Mouse (Mus musculus): Measurements from ENCODE around the gene Capn15. TPM values are rescaled to one million over a fixed set of nuclear protein-coding genes. Genes with fewer than 3 reads are reported as not detected.

Gene Capn15
- total and polyA plus RNA-seq, 3 experiments, result 2.1 to 11.5 (median 6.0) TPM

- no peak for DNase-seq (ENCODE audit: extremely low read depth)
- peaks cover 67% of the 10 kb centered on the region for H3K27me3 ChIP-seq (replicated peaks)
- no peaks in the 10 kb centered on the region for H3K79me2 ChIP-seq (replicated peaks; ENCODE audit: control insufficient read depth, extremely low read depth, insufficient read depth, poor library complexity, severe bottlenecking)
- no peaks in the 10 kb centered on the region for H3K36me3 ChIP-seq (replicated peaks in 1 of 2; ENCODE audit: control insufficient read depth in 1 of 2, insufficient read depth in 1 of 2, low read length in 1 of 2)
- no peak overlapping the region for H3K9ac ChIP-seq (ENCODE audit: insufficient read depth, low read depth)
- peaks cover 2 to 3% of the 10 kb centered on the region in 2 experiments; a peak in 1 of 4 replicates for H3K4me1 ChIP-seq (ENCODE audit: control insufficient read depth in 1 of 2, insufficient read depth in 2 of 2)
- H3K4me2 ChIP-seq (ENCODE audit: insufficient read depth, low read depth, poor library complexity, severe bottlenecking), result no peak overlapping the region
- in situ Hi-C loops (cut with MboI; ENCODE audit: low pct_ligation_motif_present, low pct_unique_long_range_greater_than_20kb, low sequenced_read_pairs) (no loop called here), dilution Hi-C loops (cut with MboI; ENCODE audit: extremely low pct_ligation_motif_present, extremely low pct_unique_long_range_greater_than_20kb, low sequenced_read_pairs) (no loop called here)
- H3K9me3 ChIP-seq (replicated peaks; ENCODE audit: low read length), result no peaks in the 10 kb centered on the region
- TF ChIP-seq E2F4 (IDR thresholded peaks at IDR 0.05; ENCODE audit: insufficient replicate concordance, low read depth, low read length) (no peak), CHD2 (IDR thresholded peaks at IDR 0.05; ENCODE audit: low read length) (no peak), POLR2AphosphoS2 (IDR thresholded peaks at IDR 0.05; ENCODE audit: low read depth, low read length) (no peak), SIN3A (IDR thresholded peaks at IDR 0.05; ENCODE audit: low read length) (no peak), RAD21 (IDR thresholded peaks at IDR 0.05; ENCODE audit: low read depth, low read length) (no peak), CTCF (conservative IDR thresholded peaks at IDR 0.05 in 1 of 2, IDR thresholded peaks at IDR 0.05 in 1 of 2; ENCODE audit: low read depth in 2 of 2, low read length in 2 of 2) (no peak), ETS1 (conservative IDR thresholded peaks at IDR 0.05; ENCODE audit: low read depth, low read length) (no peak), NRF1 (IDR thresholded peaks at IDR 0.05; ENCODE audit: low read depth, low read length) (no peak), JUN (IDR thresholded peaks at IDR 0.05; ENCODE audit: insufficient read depth, low read depth, low read length) (no peak)
- no peak overlapping the region for H3K4me3 ChIP-seq (replicated peaks in 1 of 3; ENCODE audit: low read depth in 2 of 3, low read length in 2 of 3, poor library complexity in 1 of 3)
- H3K27ac ChIP-seq (ENCODE audit: insufficient read depth, low read depth), result no peak overlapping the region
Observed at GRCm38 (mm10) chr17:25950706-25951105, 34.9 kb downstream of the Capn15 start.

GRCm38 (mm10) chr17:25949981-25950380, 35.6 kb downstream of the Capn15 start:
- Histone ChIP-seq H3K4me3 (replicated peaks in 1 of 3; ENCODE audit: low read depth in 2 of 3, low read length in 2 of 3, poor library complexity in 1 of 3) (no peak overlapping the region), H3K4me1 (ENCODE audit: control insufficient read depth in 1 of 2, insufficient read depth in 2 of 2) (peaks cover 2 to 3% of the 10 kb centered on the region in 2 experiments; a peak in 1 of 4 replicates), H3K79me2 (replicated peaks; ENCODE audit: control insufficient read depth, extremely low read depth, insufficient read depth, poor library complexity, severe bottlenecking) (no peaks in the 10 kb centered on the region), H3K27me3 (replicated peaks) (peaks cover 69% of the 10 kb centered on the region), H3K36me3 (replicated peaks in 1 of 2; ENCODE audit: control insufficient read depth in 1 of 2, insufficient read depth in 1 of 2, low read length in 1 of 2) (no peaks in the 10 kb centered on the region), H3K9ac (ENCODE audit: insufficient read depth, low read depth) (no peak overlapping the region), H3K27ac (ENCODE audit: insufficient read depth, low read depth) (no peak overlapping the region), H3K4me2 (ENCODE audit: insufficient read depth, low read depth, poor library complexity, severe bottlenecking) (no peak overlapping the region), H3K9me3 (replicated peaks; ENCODE audit: low read length) (no peaks in the 10 kb centered on the region)
- in situ Hi-C loops (cut with MboI; ENCODE audit: low pct_ligation_motif_present, low pct_unique_long_range_greater_than_20kb, low sequenced_read_pairs), result no loop called here
- dilution Hi-C loops (cut with MboI; ENCODE audit: extremely low pct_ligation_motif_present, extremely low pct_unique_long_range_greater_than_20kb, low sequenced_read_pairs), result no loop called here
- TF ChIP-seq ZMIZ1 (IDR thresholded peaks at IDR 0.05; ENCODE audit: low read depth, low read length) (no peak), TBP (conservative IDR thresholded peaks at IDR 0.05; ENCODE audit: low read depth, low read length) (no peak)
- no peak for DNase-seq (ENCODE audit: extremely low read depth)

GRCm38 (mm10) chr17:25948051-25948450, 37.5 kb downstream of the Capn15 start:
- Histone ChIP-seq H3K36me3 (replicated peaks in 1 of 2; ENCODE audit: control insufficient read depth in 1 of 2, insufficient read depth in 1 of 2, low read length in 1 of 2) (no peaks in the 10 kb centered on the region), H3K27me3 (replicated peaks) (peaks cover 62% of the 10 kb centered on the region), H3K4me1 (ENCODE audit: control insufficient read depth in 1 of 2, insufficient read depth in 2 of 2) (peaks cover 2 to 7% of the 10 kb centered on the region in 2 experiments; a peak in 2 of 4 replicates), H3K4me3 (replicated peaks in 1 of 3; ENCODE audit: low read depth in 2 of 3, low read length in 2 of 3, poor library complexity in 1 of 3) (no peak overlapping the region), H3K27ac (ENCODE audit: insufficient read depth, low read depth) (no peak overlapping the region), H3K79me2 (replicated peaks; ENCODE audit: control insufficient read depth, extremely low read depth, insufficient read depth, poor library complexity, severe bottlenecking) (no peaks in the 10 kb centered on the region), H3K9me3 (replicated peaks; ENCODE audit: low read length) (no peaks in the 10 kb centered on the region), H3K4me2 (ENCODE audit: insufficient read depth, low read depth, poor library complexity, severe bottlenecking) (no peak overlapping the region), H3K9ac (ENCODE audit: insufficient read depth, low read depth) (no peak overlapping the region)
- DNase-seq (ENCODE audit: extremely low read depth), result no peak
- dilution Hi-C loops (cut with MboI; ENCODE audit: extremely low pct_ligation_motif_present, extremely low pct_unique_long_range_greater_than_20kb, low sequenced_read_pairs) (no loop called here), in situ Hi-C loops (cut with MboI; ENCODE audit: low pct_ligation_motif_present, low pct_unique_long_range_greater_than_20kb, low sequenced_read_pairs) (no loop called here)
- TF ChIP-seq EP300 (IDR thresholded peaks at IDR 0.05; ENCODE audit: low read length) (no peak), NRF1 (IDR thresholded peaks at IDR 0.05; ENCODE audit: low read depth, low read length) (no peak), KAT2A (IDR thresholded peaks at IDR 0.05; ENCODE audit: insufficient replicate concordance, low read length) (no peak), CHD1 (IDR thresholded peaks at IDR 0.05; ENCODE audit: low read depth, low read length) (no peak), HCFC1 (IDR thresholded peaks at IDR 0.05; ENCODE audit: low read depth, low read length) (no peak), SMC3 (IDR thresholded peaks at IDR 0.05; ENCODE audit: low read depth, low read length) (no peak), MAFK (IDR thresholded peaks at IDR 0.05; ENCODE audit: insufficient replicate concordance, low read length) (no peak), ZNF384 (IDR thresholded peaks at IDR 0.05; ENCODE audit: low read depth, low read length) (no peak), ZKSCAN1 (IDR thresholded peaks at IDR 0.05; ENCODE audit: borderline replicate concordance, low read depth, low read length) (no peak), POLR2A (IDR thresholded peaks at IDR 0.05; ENCODE audit: low read depth, low read length) (no peak), UBTF (IDR thresholded peaks at IDR 0.05; ENCODE audit: low read depth, low read length) (no peak), POLR2AphosphoS2 (IDR thresholded peaks at IDR 0.05; ENCODE audit: low read depth, low read length) (no peak)

All from CH12.LX (cell line).